Mouse (Mus musculus) hematopoietic stem cell, adult 5-6 weeks (primary cell): ENCODE results near the gene Hic1. TPM values are rescaled to one million over a fixed set of nuclear protein-coding genes. Genes with fewer than 3 reads are reported as not detected.

ENCODE experiments used
- ATAC-seq, 2 experiments: fragments of 125-278 bp in 1 of 2; replicated peaks in 1 of 2; 2 replicates each; pipeline ENCODE4 v1.8.0; 2016 to 2017; ENCODE audit warnings: inconsistent platforms in 2 of 2, mild to moderate bottlenecking in 2 of 2, moderate number of reproducible peaks in 2 of 2, low read depth in 1 of 2, moderate TSS enrichment in 1 of 2; ENCODE audit not compliant: low FRiP score in 2 of 2, poor library complexity in 2 of 2, severe bottlenecking in 2 of 2, insufficient read depth in 1 of 2, low TSS enrichment in 1 of 2
- total RNA-seq: library from RNA; stranded (forward); fragments of 172-1452, 232-1000 nt; gene quantifications from 2 replicates; pipeline ENCODE4 v1.2.3, GENCODE M21; 2017

The Hic1 gene
- total RNA-seq, 1 experiment from 2014 or later, result not detected

GRCm38 (mm10) chr11:75173095-75173798, 3.9 kb upstream of the Hic1 start:
- ATAC-seq, result peak; percentile 12 to 53; a peak in 3 of 4 replicates

- ATAC-seq, result peak in 1 of 2 experiments; percentile 1; a peak in 1 of 4 replicates
These were observed 3.1 kb upstream of the Hic1 start for GRCm38 (mm10) chr11:75172151-75173094.

- ATAC-seq, result no peak
These were observed 2.0 kb upstream of the Hic1 start for GRCm38 (mm10) chr11:75171186-75171865.

GRCm38 (mm10) chr11:75170136-75170751, 925 bp upstream of the Hic1 start:
- ATAC-seq, result peak; percentile 54 to 73

GRCm38 (mm10) chr11:75168590-75169361, 543 bp downstream of the Hic1 start:
- ATAC-seq, result peak; percentile 11 to 13; a peak in 1 of 4 replicates

GRCm38 (mm10) chr11:75167643-75168589, 1.4 kb downstream of the Hic1 start:
- ATAC-seq, result no peak

GRCm38 (mm10) chr11:75166861-75167642, 2.3 kb downstream of the Hic1 start:
- no peak for ATAC-seq

- no peak for ATAC-seq
These were observed 3.0 kb downstream of the Hic1 start for GRCm38 (mm10) chr11:75166193-75166842.

GRCm38 (mm10) chr11:75165441-75166192, 3.7 kb downstream of the Hic1 start:
- ATAC-seq, result peak; percentile 50 to 57

GRCm38 (mm10) chr11:75164750-75165149, 4.6 kb downstream of the Hic1 start:
- peak; percentile 73 to 74 for ATAC-seq

GRCm38 (mm10) chr11:75164051-75164450, 5.3 kb downstream of the Hic1 start:
- no peak for ATAC-seq

GRCm38 (mm10) chr11:75163379-75163778, 5.9 kb downstream of the Hic1 start:
- no peak for ATAC-seq

GRCm38 (mm10) chr11:75162591-75163080, 6.7 kb downstream of the Hic1 start:
- ATAC-seq, result no peak
